Mouse (Mus musculus): ENCODE measurements around the gene Hexim1.

DNA sequence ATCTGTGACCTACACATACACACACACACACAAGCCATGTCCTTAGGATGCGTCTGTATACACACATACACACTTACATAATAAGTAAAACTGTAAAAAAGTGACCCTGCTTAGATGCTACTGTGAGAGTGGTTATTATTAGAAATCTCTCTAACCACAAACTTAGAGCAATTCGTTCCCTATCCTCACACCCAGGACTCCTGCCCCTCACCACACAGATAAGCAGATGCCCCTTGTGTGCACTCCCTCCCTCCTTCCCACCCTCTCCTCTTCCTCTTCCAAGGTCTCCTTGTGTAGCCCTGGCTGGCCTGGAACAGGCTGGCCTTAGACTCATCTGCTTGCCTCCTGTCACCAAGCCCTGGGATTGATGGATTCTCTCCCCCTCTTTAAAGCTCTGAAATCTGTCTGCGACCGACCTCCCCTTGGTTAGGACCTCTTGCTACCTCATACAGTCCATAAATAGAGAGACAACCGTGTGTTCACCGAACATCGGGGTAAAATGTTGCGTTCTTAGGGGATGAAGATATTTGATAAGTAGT lies 20.1 kb downstream of the Hexim1 start:
- TF ChIP-seq CTCF (IDR thresholded peaks at IDR 0.05; ENCODE audit: extremely low read depth, insufficient read depth, insufficient read length, insufficient replicate concordance) (no peak), POLR2A (IDR thresholded peaks at IDR 0.05; ENCODE audit: low read depth, low read length) (no peak)
